Mouse (Mus musculus) liver, embryonic 11.5 days (tissue): ENCODE results near the gene Egr2. TPM values are rescaled to one million over a fixed set of nuclear protein-coding genes. Genes with fewer than 3 reads are reported as not detected.

ENCODE experiments used
- ATAC-seq: fragments of 200-750 bp; cut with Nextera tagmentation; replicated peaks from 2 replicates; pipeline ENCODE4 v1.8.0; 2017; ENCODE audit warnings: moderate number of reproducible peaks, mild to moderate bottlenecking, moderate TSS enrichment, moderate library complexity; ENCODE audit not compliant: low FRiP score
- DNase-seq: peaks from one replicate; pipeline ENCODE4 v3.0.0-alpha.2; 2017; ENCODE audit warnings: low spot score
- H3K27ac ChIP-seq: fragments of 300-500 bp; sonication (generic); 2 replicates; pipeline ENCODE4 v1.5.1; 2014; ENCODE audit warnings: mild to moderate bottlenecking, low read depth, low read length, control low read depth
- H3K27me3 ChIP-seq: fragments of 300-500 bp; sonication (generic); replicated peaks from 2 replicates; pipeline ENCODE4 v1.6.1; 2014; ENCODE audit warnings: low read length, mixed read lengths; ENCODE audit not compliant: control insufficient read depth, insufficient read depth
- H3K36me3 ChIP-seq: fragments of 300-500 bp; sonication (generic); 2 replicates; pipeline ENCODE4 v1.6.1; 2014; ENCODE audit warnings: mild to moderate bottlenecking, low read length, moderate library complexity, mixed read lengths; ENCODE audit not compliant: control insufficient read depth, insufficient read depth
- H3K4me1 ChIP-seq: fragments of 300-500 bp; sonication (generic); replicated peaks from 2 replicates; pipeline ENCODE4 v1.6.1; 2014; ENCODE audit warnings: low read length, mixed read lengths; ENCODE audit not compliant: control insufficient read depth, insufficient read depth
- H3K4me2 ChIP-seq: fragments of 300-500 bp; sonication (generic); 2 replicates; pipeline ENCODE4 v1.6.1; 2014; ENCODE audit warnings: mild to moderate bottlenecking, control low read depth, moderate library complexity
- H3K4me3 ChIP-seq: fragments of 300-500 bp; sonication (generic); 2 replicates; pipeline ENCODE4 v1.5.1; 2014; ENCODE audit warnings: low read depth, low read length, control low read depth
- H3K9ac ChIP-seq: fragments of 300-500 bp; sonication (generic); 2 replicates; pipeline ENCODE4 v1.6.1; 2014; ENCODE audit warnings: low read depth, low read length, control low read depth
- H3K9me3 ChIP-seq: fragments of 300-500 bp; sonication (generic); 2 replicates; pipeline ENCODE4 v1.6.1; 2016; ENCODE audit warnings: low read length, inconsistent platforms, mixed read lengths; ENCODE audit not compliant: control insufficient read depth
- WGBS: fragments of 180-500 bp; shearing (Covaris S2); extraction: QIAGEN DNeasy Blood & Tissue Kit; methylation state at CpG from one replicate; pipeline ENCODE4 v1.1.7; 2014; 5-methylcytosine and 5-hydroxymethylcytosine counted together
- polyA plus RNA-seq: library from polyadenylated mRNA; unstranded; fragments of >200 nt; fragmentation: Nextera tagmentation; extraction: Ambion mirVana; gene quantifications from 2 replicates; pipeline ENCODE4 v1.2.1, GENCODE M21; 2014

Gene Egr2
- polyA plus RNA-seq, 1 experiment from 2014 or later = 0.22 TPM

- ATAC-seq = peak; percentile 46; the same call in 1 of the 2 replicates
- under 1% methylated on average over 35 of the region's 35 CpGs for WGBS
- Histone ChIP-seq H3K4me1 (peaks cover 14% of the 10 kb centered on the region), H3K9ac (no peak overlapping the region), H3K36me3 (no peaks in the 10 kb centered on the region), H3K27me3 (peaks cover 86% of the 10 kb centered on the region), H3K4me2 (peak overlapping the region; percentile 99), H3K9me3 (no peaks in the 10 kb centered on the region), H3K4me3 (peak overlapping the region; percentile 71), H3K27ac (no peak overlapping the region)
- DNase-seq = peak; percentile 79
These were observed 697 bp downstream of the Egr2 start for GRCm38 (mm10) chr10:67535972-67536371.

GRCm38 (mm10) chr10:67536621-67537141 is 1.4 kb downstream of the Egr2 start:
- ATAC-seq (peak; percentile 21), DNase-seq (no peak)
- H3K4me1 ChIP-seq = peaks cover 14% of the 10 kb centered on the region
- peak overlapping the region; percentile 99 for H3K4me2 ChIP-seq
- H3K9me3 ChIP-seq = no peaks in the 10 kb centered on the region
- no peak overlapping the region for H3K27ac ChIP-seq
- peaks cover 88% of the 10 kb centered on the region for H3K27me3 ChIP-seq
- no peaks in the 10 kb centered on the region for H3K36me3 ChIP-seq
- 2% methylated on average over 22 of the region's 32 CpGs for WGBS
- peak overlapping the region; percentile 44 for H3K9ac ChIP-seq
- H3K4me3 ChIP-seq = peak overlapping the region; percentile 71

GRCm38 (mm10) chr10:67537151-67537994 is 2.1 kb downstream of the Egr2 start:
- under 1% methylated on average over 51 of the region's 51 CpGs for WGBS
- Histone ChIP-seq H3K27me3 (peaks cover 81% of the 10 kb centered on the region), H3K36me3 (no peaks in the 10 kb centered on the region), H3K4me3 (peak overlapping the region; percentile 71), H3K4me1 (peaks cover 14% of the 10 kb centered on the region), H3K9me3 (no peaks in the 10 kb centered on the region), H3K27ac (no peak overlapping the region), H3K9ac (peak overlapping the region; percentile 63), H3K4me2 (peak overlapping the region; percentile 99)
- DNase-seq (peak; percentile 87), ATAC-seq (peak; percentile 92)

DNA sequence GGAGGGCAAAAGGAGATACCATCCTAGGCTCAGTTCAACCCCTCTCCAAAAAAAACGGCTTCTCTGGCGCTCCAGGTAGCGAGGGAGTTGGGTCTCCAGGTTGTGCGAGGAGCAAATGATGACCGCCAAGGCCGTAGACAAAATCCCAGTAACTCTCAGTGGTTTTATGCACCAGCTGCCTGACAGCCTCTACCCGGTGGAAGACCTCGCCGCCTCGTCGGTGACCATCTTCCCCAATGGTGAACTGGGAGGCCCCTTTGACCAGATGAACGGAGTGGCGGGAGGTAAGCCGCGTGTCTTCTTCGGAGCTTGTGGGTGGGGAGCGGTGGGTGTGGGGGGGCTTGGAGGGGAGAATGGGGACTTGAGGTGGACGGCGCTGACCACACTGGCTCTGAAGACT is 2.8 kb downstream of the Egr2 start:
- ATAC-seq (no peak), DNase-seq (no peak)
- peaks cover 14% of the 10 kb centered on the region for H3K4me1 ChIP-seq
- H3K4me3 ChIP-seq = peak overlapping the region; percentile 71
- H3K27ac ChIP-seq = no peak overlapping the region
- peak overlapping the region; percentile 99 for H3K4me2 ChIP-seq
- H3K9ac ChIP-seq = no peak overlapping the region
- peaks cover 75% of the 10 kb centered on the region for H3K27me3 ChIP-seq
- 2% methylated on average over 19 of the region's 19 CpGs for WGBS
- no peaks in the 10 kb centered on the region for H3K36me3 ChIP-seq
- no peaks in the 10 kb centered on the region for H3K9me3 ChIP-seq

DNA sequence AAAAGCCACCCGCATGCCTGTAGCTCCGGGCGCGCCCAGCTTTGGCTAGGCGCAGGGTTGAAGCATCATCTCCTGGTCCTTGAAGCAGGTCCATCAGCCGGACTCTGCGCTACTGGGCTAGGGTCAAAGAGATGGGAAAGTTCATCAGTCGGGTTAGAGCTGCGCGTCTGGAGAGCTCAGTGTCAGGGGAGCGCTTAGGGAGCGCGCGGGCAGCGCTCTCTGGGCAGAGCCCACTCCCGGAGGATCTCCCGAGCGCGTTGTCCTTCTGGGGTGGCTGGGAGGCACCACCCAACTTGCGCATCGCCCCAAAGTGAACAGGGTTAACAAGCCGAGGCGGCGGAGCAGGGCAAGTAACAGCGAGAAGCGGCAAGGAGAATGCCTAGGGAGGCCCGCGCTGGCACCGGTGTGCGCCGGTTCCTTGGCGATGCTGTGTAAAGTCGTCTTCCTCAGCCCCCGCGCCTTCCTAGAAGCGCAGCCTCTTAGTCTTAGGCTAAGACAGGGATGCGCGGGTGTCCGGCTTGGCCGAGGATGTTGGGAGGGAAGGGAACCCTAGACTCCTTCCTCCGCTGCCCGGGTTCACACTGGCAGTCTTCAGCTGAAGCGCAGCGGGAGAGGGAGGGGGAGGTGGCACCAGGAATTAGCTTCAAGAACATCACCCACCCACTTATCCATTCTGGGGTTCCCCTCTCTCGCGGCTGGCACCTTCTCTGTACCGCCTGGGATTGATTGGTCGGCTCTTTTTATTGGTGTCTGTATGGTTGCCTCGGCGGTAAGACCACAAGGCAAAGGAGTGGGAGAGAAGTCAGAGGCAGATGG is 3.5 kb downstream of the Egr2 start:
- Histone ChIP-seq H3K9ac (no peak overlapping the region), H3K4me3 (peak overlapping the region; percentile 71), H3K9me3 (no peaks in the 10 kb centered on the region), H3K27ac (no peak overlapping the region), H3K4me1 (peaks cover 14% of the 10 kb centered on the region), H3K27me3 (peaks cover 68% of the 10 kb centered on the region), H3K36me3 (no peaks in the 10 kb centered on the region), H3K4me2 (peak overlapping the region; percentile 99)
- ATAC-seq = no peak
- WGBS = 3% methylated on average over 50 of the region's 50 CpGs
- DNase-seq = peak; percentile 46

- no peak for DNase-seq
- Histone ChIP-seq H3K9me3 (no peaks in the 10 kb centered on the region), H3K27ac (no peak overlapping the region), H3K4me2 (no peak overlapping the region), H3K4me1 (peaks cover 14% of the 10 kb centered on the region), H3K4me3 (no peak overlapping the region), H3K9ac (no peak overlapping the region), H3K27me3 (peaks cover 63% of the 10 kb centered on the region), H3K36me3 (no peaks in the 10 kb centered on the region)
- WGBS = 43% methylated on average over 6 of the region's 6 CpGs
- ATAC-seq = no peak
These were observed 4.1 kb downstream of the Egr2 start for GRCm38 (mm10) chr10:67539401-67539730.

DNA sequence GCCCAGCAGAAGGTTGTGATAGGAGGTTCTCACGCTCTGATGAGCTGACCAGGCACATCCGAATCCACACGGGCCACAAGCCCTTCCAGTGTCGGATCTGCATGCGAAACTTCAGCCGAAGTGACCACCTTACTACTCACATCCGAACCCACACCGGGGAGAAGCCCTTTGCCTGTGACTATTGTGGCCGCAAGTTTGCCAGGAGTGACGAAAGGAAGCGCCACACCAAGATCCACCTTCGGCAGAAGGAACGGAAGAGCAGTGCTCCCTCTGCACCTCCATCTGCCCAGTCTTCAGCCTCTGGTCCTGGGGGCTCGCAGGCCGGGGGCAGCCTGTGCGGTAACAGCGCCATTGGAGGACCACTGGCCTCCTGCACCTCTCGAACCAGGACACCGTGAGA is 5.3 kb downstream of the Egr2 start:
- H3K4me2 ChIP-seq = peak overlapping the region; percentile 14; the same call in 1 of the 2 replicates
- WGBS = 16% methylated on average over 19 of the region's 19 CpGs
- H3K27me3 ChIP-seq = peaks cover 50% of the 10 kb centered on the region
- DNase-seq (no peak), ATAC-seq (no peak)
- H3K4me3 ChIP-seq = peak overlapping the region; percentile 10; the same call in 1 of the 2 replicates
- H3K4me1 ChIP-seq = peaks cover 8% of the 10 kb centered on the region
- H3K9ac ChIP-seq = no peak overlapping the region
- no peaks in the 10 kb centered on the region for H3K9me3 ChIP-seq
- no peaks in the 10 kb centered on the region for H3K36me3 ChIP-seq
- no peak overlapping the region for H3K27ac ChIP-seq

GRCm38 (mm10) chr10:67547850-67548260 is 12.6 kb downstream of the Egr2 start:
- ATAC-seq = peak; percentile 16

More at GRCm38 (mm10) chr10:67547850-67548260, 12.6 kb downstream of the Egr2 start:
- peak overlapping the region; percentile 98 for H3K9ac ChIP-seq
- 2% methylated on average over 20 of the region's 20 CpGs for WGBS
- peak overlapping the region; percentile 98 for H3K4me2 ChIP-seq
- no peaks in the 10 kb centered on the region for H3K27me3 ChIP-seq
- H3K36me3 ChIP-seq = peaks cover 6% of the 10 kb centered on the region; the same call in 1 of the 2 replicates
- peak overlapping the region; percentile 96 for H3K4me3 ChIP-seq
- no peak overlapping the region for H3K27ac ChIP-seq
- peaks cover 19% of the 10 kb centered on the region for H3K4me1 ChIP-seq
- peak; percentile 53 for DNase-seq
- H3K9me3 ChIP-seq = no peaks in the 10 kb centered on the region
